Mouse (Mus musculus) CD4-positive naive resting alpha-beta T cell, adult 57 days (primary cell): ENCODE data around the gene Ada. TPM values are rescaled to one million over a fixed set of nuclear protein-coding genes. Genes with fewer than 3 reads are reported as not detected.

Experiments
- total RNA-seq: library from RNA; stranded (reverse); gene quantifications from one replicate; pipeline ENCODE4 v1.2.4, GENCODE M21; 2023

The Ada gene
- 11.3 TPM for total RNA-seq

DNA sequence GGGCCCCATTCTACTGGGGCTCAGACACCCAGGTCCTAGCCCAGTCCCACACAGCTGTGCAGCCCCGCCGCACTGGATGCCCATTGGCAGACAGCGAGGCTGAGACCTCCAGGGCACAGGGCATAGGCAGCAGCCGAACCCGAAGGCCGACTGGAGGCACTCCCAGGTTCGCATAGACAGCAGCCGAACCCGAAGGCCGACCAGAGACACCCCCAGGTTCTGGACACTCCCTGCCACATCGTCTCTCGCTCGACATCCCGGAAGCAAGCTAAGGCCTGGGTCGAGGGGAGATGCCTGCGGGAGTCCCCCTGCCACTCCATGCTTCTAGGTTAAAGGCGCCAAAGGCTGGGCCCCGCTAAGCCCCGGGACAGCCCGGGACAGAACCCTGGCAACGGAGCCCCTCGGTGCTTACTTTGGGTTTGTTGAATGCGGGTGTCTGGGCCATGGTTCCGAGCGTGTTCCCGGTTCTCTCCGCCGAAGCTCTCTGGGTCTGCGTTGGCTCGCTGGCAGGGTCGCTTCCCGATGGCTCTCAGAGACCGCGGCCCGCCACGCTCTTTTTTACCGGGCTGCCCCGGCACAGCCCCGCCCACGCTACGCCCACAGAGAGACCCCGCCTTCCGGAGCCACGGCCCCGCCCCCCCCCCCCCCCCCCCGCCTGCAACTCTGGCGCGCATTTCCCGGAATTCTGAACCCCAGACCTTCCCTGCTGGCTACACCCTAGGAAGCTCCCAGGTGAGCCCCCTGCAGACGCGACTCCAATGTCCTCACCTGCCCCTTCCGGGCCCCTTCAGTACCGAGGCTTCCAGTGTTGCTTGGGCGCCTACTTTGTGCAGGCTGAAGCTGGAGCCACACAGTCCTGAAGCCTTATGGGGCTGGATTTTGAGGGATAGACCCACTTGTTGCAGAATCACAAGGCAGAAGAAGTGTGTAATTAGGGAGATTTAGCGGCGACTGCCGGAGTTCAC lies at the start of gene Ada:
TSS of gene Ada (minus strand) at position 593 of the 965 bp plus-strand sequence.

Other genes with a start within 250 kb of the Ada start
- not detected for gene Hnf4a, start 243.4 kb downstream of the Ada start, total RNA-seq
- gene Ttpal, start 147.9 kb downstream of the Ada start, total RNA-seq = 67.8 TPM
- 625 TPM for gene Serinc3, start 105.1 kb downstream of the Ada start, total RNA-seq
- gene Pkig, start 91.9 kb downstream of the Ada start, total RNA-seq = 25.3 TPM
- not detected for gene Ccn5, start 70.6 kb upstream of the Ada start, total RNA-seq
- not detected for gene Kcnk15, start 103.4 kb upstream of the Ada start, total RNA-seq
- not detected for gene Rims4, start 168.4 kb upstream of the Ada start, total RNA-seq
- 122 TPM for gene Ywhab, start 244.7 kb upstream of the Ada start, total RNA-seq